11 mouse cellular contexts compared by ENCODE assay signal in the genomic region with DNA sequence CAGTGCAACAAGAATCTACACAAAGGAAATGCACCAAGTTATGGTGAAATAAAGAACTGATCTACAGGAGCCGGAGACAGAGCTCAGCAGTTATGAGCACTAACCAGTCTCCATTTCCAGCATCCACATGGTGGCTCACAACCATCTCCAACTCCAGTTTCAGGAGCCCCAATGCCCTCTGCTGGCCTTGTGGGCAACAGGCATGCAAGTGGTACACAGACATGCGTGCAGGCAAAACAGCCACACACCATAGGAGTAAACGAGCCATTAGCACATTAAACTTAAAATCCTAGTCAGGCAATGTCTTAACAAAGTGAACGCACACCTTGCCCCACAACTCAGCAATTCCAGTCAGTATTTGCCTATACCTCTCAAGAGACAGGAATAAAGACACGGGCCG. TPM values are rescaled to one million over a fixed set of nuclear protein-coding genes. Genes with fewer than 3 reads are reported as not detected.
A peak's percentile ranks its signal among the peaks of the same experiment; 100 is the strongest.
DNase-seq lines count a peak whose midpoint lies in the region; ATAC-seq and TF ChIP-seq lines count a peak whose summit lies in the region.
"Had no signal": no experiment of that assay in that cellular context is flagged by ENCODE, and none has a peak within 500 bp of the region (broad histone marks: within the 10 kb centered on the region; RNA-seq: fewer than 3 reads in every experiment).

No protein-coding gene starts in this region.

- ATAC-seq in neural tube, embryonic 11.5 days (ENCODE audit: insufficient read depth, low FRiP score, low TSS enrichment), result no peak
- ATAC-seq in neural tube, embryonic 15.5 days (ENCODE audit: low FRiP score), result no peak

- no peak overlapping the region for H3K9ac ChIP-seq in neural tube, embryonic 11.5 days (ENCODE audit: low read length)
- H3K9ac ChIP-seq in neural tube, embryonic 15.5 days (replicated peaks), result no peak overlapping the region
- H3K9ac ChIP-seq: limb, embryonic 15.5 days had no signal

- intact Hi-C loops in gastrocnemius, adult 2 months (cut with DNase I), result no loop called here
- intact Hi-C loops in gastrocnemius, postnatal 14 days (cut with DNase I; ENCODE audit: low total_unique reads), result no loop called here

- H3K4me3 ChIP-seq in gastrocnemius, adult 2 months, result no peak overlapping the region
- no peak overlapping the region for H3K4me3 ChIP-seq in neural tube, embryonic 11.5 days (ENCODE audit: low read depth, low read length)
- H3K4me3 ChIP-seq in neural tube, embryonic 15.5 days (replicated peaks), result no peak overlapping the region
- H3K4me3 ChIP-seq: limb, embryonic 15.5 days had no signal

- no peak overlapping the region for H3K4me2 ChIP-seq in neural tube, embryonic 11.5 days (ENCODE audit: low read depth)
- no peak overlapping the region for H3K4me2 ChIP-seq in neural tube, embryonic 15.5 days
- H3K4me2 ChIP-seq: limb, embryonic 15.5 days had no signal

- H3K36me3 ChIP-seq in neural tube, embryonic 11.5 days (ENCODE audit: control insufficient read depth, insufficient read depth, low read length), result no peaks in the 10 kb centered on the region
- no peaks in the 10 kb centered on the region for H3K36me3 ChIP-seq in neural tube, embryonic 15.5 days
- H3K36me3 ChIP-seq: limb, embryonic 15.5 days had no signal

- WGBS in neural tube, embryonic 11.5 days, result 87% methylated on average over 6 of the region's 6 CpGs
- WGBS in neural tube, embryonic 15.5 days, result 78% methylated on average over 6 of the region's 6 CpGs

- H3K27ac ChIP-seq in gastrocnemius, adult 2 months, result no peak overlapping the region
- no peak overlapping the region for H3K27ac ChIP-seq in neural tube, embryonic 11.5 days (ENCODE audit: low read depth, low read length)
- H3K27ac ChIP-seq in neural tube, embryonic 15.5 days (replicated peaks), result no peak overlapping the region
- H3K27ac ChIP-seq: limb, embryonic 15.5 days had no signal

- DNase-seq in gastrocnemius, adult 2 months, result peak; percentile 20
- no peak for DNase-seq in gastrocnemius, postnatal 14 days
- peak; percentile 29 for DNase-seq in neural tube, embryonic 11.5 days (ENCODE audit: low spot score)
- DNase-seq in embryo, embryonic 11 days, result peak; percentile 15
- peak; percentile 31 to 38 for DNase-seq in thymus, postnatal 36 days
- no peak for DNase-seq in layer of hippocampus, postnatal 10 days (ENCODE audit: low spot score in 2 of 2)
- DNase-seq in urinary bladder, postnatal 36 days (ENCODE audit: low spot score in 2 of 2), result no peak
- DNase-seq: cerebellum, adult 11-12 months; kidney, adult 18-20 months had no signal

- TF ChIP-seq CTCF in gastrocnemius, adult 2 months (IDR thresholded peaks at IDR 0.05), result peak; percentile 38

- no peaks in the 10 kb centered on the region for H3K27me3 ChIP-seq in neural tube, embryonic 11.5 days (ENCODE audit: control insufficient read depth, insufficient read depth, low read length)
- no peaks in the 10 kb centered on the region for H3K27me3 ChIP-seq in neural tube, embryonic 15.5 days (replicated peaks)
- H3K27me3 ChIP-seq: limb, embryonic 15.5 days had no signal

- H3K9me3 ChIP-seq in neural tube, embryonic 11.5 days (ENCODE audit: control insufficient read depth, low read length), result no peaks in the 10 kb centered on the region
- no peaks in the 10 kb centered on the region for H3K9me3 ChIP-seq in neural tube, embryonic 15.5 days (replicated peaks)
- H3K9me3 ChIP-seq: limb, embryonic 15.5 days had no signal

- H3K4me1 ChIP-seq in neural tube, embryonic 11.5 days (ENCODE audit: control insufficient read depth, insufficient read depth, low read length), result no peaks in the 10 kb centered on the region
- peaks cover 5% of the 10 kb centered on the region for H3K4me1 ChIP-seq in neural tube, embryonic 15.5 days

RNA-seq across cellular contexts. Expression of a gene that starts 4.1 kb away (rescaled TPM):
- total RNA-seq in gastrocnemius, adult 2 months (2021), result 100 to 1,000 TPM; 267 to 277 TPM
- 100 to 1,000 TPM; 152 to 162 TPM for total RNA-seq in gastrocnemius, postnatal 14 days (2021)
- polyA plus RNA-seq in neural tube, embryonic 11.5 days (2014; fragmentation: Nextera tagmentation; extraction: Ambion mirVana), result 186 and 191 TPM in 2 replicates
- 588 and 743 TPM in 2 replicates for polyA plus RNA-seq in neural tube, embryonic 15.5 days (2015; fragmentation: Nextera tagmentation; extraction: Ambion mirVana)
- 100 to 1,000 TPM; 416 to 434 TPM for total RNA-seq in layer of hippocampus, postnatal 10 days (2021)

RNA-seq across cellular contexts. Expression of a gene that starts 35.6 kb away (rescaled TPM):
- 100 to 1,000 TPM; 100 to 128 TPM for total RNA-seq in gastrocnemius, adult 2 months (2021)
- 100 to 1,000 TPM; 128 to 129 TPM for total RNA-seq in gastrocnemius, postnatal 14 days (2021)
- 515 and 522 TPM in 2 replicates for polyA plus RNA-seq in neural tube, embryonic 11.5 days (2014; fragmentation: Nextera tagmentation; extraction: Ambion mirVana)
- polyA plus RNA-seq in neural tube, embryonic 15.5 days (2015; fragmentation: Nextera tagmentation; extraction: Ambion mirVana), result 675 and 765 TPM in 2 replicates
- 100 to 1,000 TPM; 360 to 414 TPM for total RNA-seq in layer of hippocampus, postnatal 10 days (2021)

Comparison
In these comparisons a context has a peak if more than half of its experiments do, and no peak if none do; other contexts are left out.
1. DNase-seq: peak in gastrocnemius, adult 2 months (single experiment), neural tube, embryonic 11.5 days (single experiment), embryo, embryonic 11 days (single experiment) and thymus, postnatal 36 days (2 of 2); none in gastrocnemius, postnatal 14 days (single experiment), layer of hippocampus, postnatal 10 days (0 of 2) and urinary bladder, postnatal 36 days (0 of 2).